Mouse (Mus musculus) G1E (cell line): ENCODE data around the gene Rap2c. TPM values are rescaled to one million over a fixed set of nuclear protein-coding genes. Genes with fewer than 3 reads are reported as not detected.
A peak's percentile ranks its signal among the peaks of the same experiment; 100 is the strongest.

Experiments
- ATAC-seq: 2 replicates; pipeline ENCODE4 v1.8.0; 2016; ENCODE audit warnings: mild to moderate bottlenecking; ENCODE audit not compliant: insufficient number of reproducible peaks, poor library complexity, low FRiP score, severe bottlenecking; ENCODE audit errors: extremely low read depth
- DNase-seq: peaks from one replicate; pipeline ENCODE4 v3.0.0; 2012; ENCODE audit warnings: low spot score
- H3K27me3 ChIP-seq: 2 replicates; pipeline ENCODE4 v1.6.1; 2012; ENCODE audit warnings: mild to moderate bottlenecking, low read length, inconsistent platforms; ENCODE audit not compliant: insufficient read depth
- H3K36me3 ChIP-seq: replicated peaks from 2 replicates; pipeline ENCODE3; 2012; ENCODE audit warnings: mild to moderate bottlenecking, inconsistent platforms
- H3K4me1 ChIP-seq: 2 replicates; pipeline ENCODE4 v1.6.1; 2012; ENCODE audit warnings: low read depth, low read length, inconsistent platforms, mixed read lengths; ENCODE audit not compliant: insufficient read depth
- H3K4me3 ChIP-seq: 2 replicates; pipeline ENCODE4 v1.5.1; 2012; ENCODE audit warnings: low read depth, mild to moderate bottlenecking, inconsistent platforms, low read length, moderate library complexity, mixed read lengths
- H3K9me3 ChIP-seq: replicated peaks from 2 replicates; pipeline ENCODE4 v1.6.1; 2012; ENCODE audit warnings: inconsistent platforms
- CTCF ChIP-seq: IDR thresholded peaks from 2 replicates; pipeline ENCODE4 v1.5.1; 2012; ENCODE audit warnings: low read depth, low read length, inconsistent platforms, mixed read lengths
- GATA1 ChIP-seq: IDR thresholded peaks from 2 replicates; pipeline ENCODE4 v1.6.1; 2012; ENCODE audit warnings: borderline replicate concordance, low read length, inconsistent platforms, mixed read lengths
- GATA2 ChIP-seq: IDR thresholded peaks from 2 replicates; pipeline ENCODE4 v1.6.1; 2012; ENCODE audit warnings: low read depth, low read length, inconsistent platforms, borderline replicate concordance
- POLR2AphosphoS5 ChIP-seq: IDR thresholded peaks from 2 replicates; pipeline ENCODE4 v1.6.1; 2012; ENCODE audit warnings: low read depth, low read length, inconsistent platforms; ENCODE audit not compliant: insufficient replicate concordance
- TAL1 ChIP-seq: conservative IDR thresholded peaks from 2 replicates; pipeline ENCODE4 v1.6.1; 2012; ENCODE audit warnings: low read depth, low read length, inconsistent platforms, mixed read lengths
- polyA plus RNA-seq: library from polyadenylated mRNA; stranded (reverse); fragments of >175 nt; gene quantifications from 2 replicates; pipeline ENCODE4 v1.2.3, GENCODE M21; 2012
- total RNA-seq, 2 experiments: library from RNA; stranded (forward) in 1 of 2; stranded (reverse) in 1 of 2; fragments of 200-1000 nt in 1 of 2; fragments of >200 nt in 1 of 2; fragmentation: Nextera tagmentation in 1 of 2; gene quantifications; 2 replicates each; pipeline ENCODE4 v1.2.3; 2014 to 2017

Gene Rap2c
- total RNA-seq (2014; fragmentation: Nextera tagmentation) (36.9 and 37.7 TPM in 2 replicates), total RNA-seq (2017) (63.2 and 67.7 TPM in 2 replicates), polyA plus RNA-seq (0.95 and 1.5 TPM in 2 replicates)

- no peaks in the 10 kb centered on the region for H3K9me3 ChIP-seq
- H3K4me3 ChIP-seq: peak within 1 kb of the TSS; percentile 74
- ATAC-seq: peak; percentile 73
- no peak for TF ChIP-seq CTCF
- TF ChIP-seq POLR2AphosphoS5: no peak
- no peak for TF ChIP-seq TAL1
- no peak for TF ChIP-seq GATA2
- no peak for TF ChIP-seq GATA1
- no peaks in the 10 kb centered on the region for H3K27me3 ChIP-seq
- peak; percentile 78 for DNase-seq
- H3K36me3 ChIP-seq: peaks cover 16% of the 10 kb centered on the region
- peaks cover 13% of the 10 kb centered on the region for H3K4me1 ChIP-seq
Observed at GRCm38 (mm10) chrX:51017851-51018785, at the start of gene Rap2c. Rap2c (minus strand) TSS chrX:51018018.

GRCm38 (mm10) chrX:51066539-51067286, 48.9 kb upstream of the Rap2c start:
- ATAC-seq (no peak), DNase-seq (no peak)
- H3K27me3 ChIP-seq: 0 out of 2 replicates have a peak, but pooled peaks cover 3% of the 10 kb centered on the region
- no peaks in the 10 kb centered on the region for H3K9me3 ChIP-seq
- no peak overlapping the region for H3K4me3 ChIP-seq
- TF ChIP-seq GATA1: no peak
- no peak for TF ChIP-seq GATA2
- no peak for TF ChIP-seq CTCF
- TF ChIP-seq POLR2AphosphoS5: no peak
- no peak for TF ChIP-seq TAL1
- no peaks in the 10 kb centered on the region for H3K36me3 ChIP-seq
- H3K4me1 ChIP-seq: no peaks in the 10 kb centered on the region

GRCm38 (mm10) chrX:51065773-51066172, 48.0 kb upstream of the Rap2c start:
- DNase-seq (peak; percentile 3), ATAC-seq (no peak)
- H3K9me3 ChIP-seq: no peaks in the 10 kb centered on the region
- no peaks in the 10 kb centered on the region for H3K4me1 ChIP-seq
- H3K27me3 ChIP-seq: 0 out of 2 replicates have a peak, but pooled peaks cover 3% of the 10 kb centered on the region
- TF ChIP-seq TAL1 (no peak), GATA1 (no peak), CTCF (peak; percentile 42; the same call in 1 of the 2 replicates), POLR2AphosphoS5 (no peak), GATA2 (no peak)
- H3K36me3 ChIP-seq: no peaks in the 10 kb centered on the region
- no peak overlapping the region for H3K4me3 ChIP-seq

GRCm38 (mm10) chrX:51065158-51065664, 47.4 kb upstream of the Rap2c start:
- Histone ChIP-seq H3K9me3 (no peaks in the 10 kb centered on the region), H3K4me1 (no peaks in the 10 kb centered on the region), H3K36me3 (no peaks in the 10 kb centered on the region), H3K27me3 (0 out of 2 replicates have a peak, but pooled peaks cover 3% of the 10 kb centered on the region), H3K4me3 (no peak overlapping the region)
- ATAC-seq (no peak), DNase-seq (no peak)
- TF ChIP-seq CTCF (no peak), GATA2 (no peak)

GRCm38 (mm10) chrX:51060220-51060619, 42.4 kb upstream of the Rap2c start:
- Histone ChIP-seq H3K9me3 (no peaks in the 10 kb centered on the region), H3K4me1 (no peaks in the 10 kb centered on the region), H3K4me3 (no peak overlapping the region), H3K27me3 (peaks cover 2% of the 10 kb centered on the region; the same call in 1 of the 2 replicates), H3K36me3 (no peaks in the 10 kb centered on the region)
- ATAC-seq (no peak), DNase-seq (no peak)
- TF ChIP-seq GATA1 (no peak), TAL1 (no peak), POLR2AphosphoS5 (no peak), GATA2 (no peak), CTCF (no peak)

DNA sequence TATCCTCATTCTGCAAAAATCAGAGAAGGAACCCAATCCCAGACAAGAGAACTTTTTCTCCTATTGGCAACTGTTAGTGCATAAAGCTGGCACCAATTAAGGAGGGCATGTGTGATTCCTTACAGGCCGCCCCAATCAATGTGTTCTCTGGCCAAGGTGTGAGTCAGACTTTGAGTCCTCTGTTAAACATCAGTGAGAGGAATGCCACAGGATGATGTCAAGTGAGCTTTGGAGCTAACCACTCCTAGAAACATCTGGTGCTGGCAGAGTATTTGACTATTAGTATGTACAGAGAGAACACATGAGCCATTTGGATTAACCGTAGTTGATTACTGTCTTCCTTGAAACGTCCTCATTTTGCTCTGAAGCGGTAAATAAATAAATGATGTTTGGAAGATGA, 40.9 kb upstream of the Rap2c start:
- DNase-seq (no peak), ATAC-seq (no peak)
- H3K36me3 ChIP-seq: no peaks in the 10 kb centered on the region
- H3K4me1 ChIP-seq: no peaks in the 10 kb centered on the region
- TF ChIP-seq TAL1: no peak
- TF ChIP-seq CTCF: no peak
- no peak for TF ChIP-seq POLR2AphosphoS5
- TF ChIP-seq GATA2: no peak
- no peak for TF ChIP-seq GATA1
- H3K9me3 ChIP-seq: no peaks in the 10 kb centered on the region
- H3K4me3 ChIP-seq: no peak overlapping the region
- peaks cover 2% of the 10 kb centered on the region; the same call in 1 of the 2 replicates for H3K27me3 ChIP-seq
